Mouse (Mus musculus) heart, adult 10 weeks (tissue): ENCODE measurements around the gene Lipk. TPM values are rescaled to one million over a fixed set of nuclear protein-coding genes. Genes with fewer than 3 reads are reported as not detected.

Experiments
- polyA plus RNA-seq: library from polyadenylated mRNA; stranded (reverse); fragments of 350-450 nt; fragmentation: Illumina TruSeq; extraction: RNeasy Lipid Tissue Mini Kit (QIAGEN cat#74804); gene quantifications from one replicate; pipeline ENCODE4 v1.2.3, GENCODE M21; 2014; ENCODE audit warnings: low read depth, low replicate concordance

Lipk gene
- not detected for polyA plus RNA-seq

GRCm38 (mm10) chr19:34008002-34008401, at the start of gene Lipk:
Gene Lipk, plus strand, starts transcription at chr19:34008290.

GRCm38 (mm10) chr19:33960887-33961286, 47.2 kb upstream of the Lipk start, which contains the start of gene Lipf:
Gene Lipf, plus strand, starts transcription at chr19:33961187.

GRCm38 (mm10) chr19:34066779-34067472, 58.8 kb downstream of the Lipk start, which contains the start of gene Lipn:
Gene Lipn, plus strand, starts transcription at chr19:34067358.

Other genes starting within 250 kb of the Lipk start
- 11.1 TPM for gene Lipo3, start 246.3 kb upstream of the Lipk start, polyA plus RNA-seq
- not detected for gene Lipo1, start 220.8 kb upstream of the Lipk start, polyA plus RNA-seq
- gene Lipf, start 47.1 kb upstream of the Lipk start, polyA plus RNA-seq = not detected
- gene Lipn, start 59.1 kb downstream of the Lipk start, polyA plus RNA-seq = not detected
- not detected for gene Lipm, start 92.6 kb downstream of the Lipk start, polyA plus RNA-seq
- gene Ankrd22, start 157.8 kb downstream of the Lipk start, polyA plus RNA-seq = not detected
- gene Stambpl1, start 183.9 kb downstream of the Lipk start, polyA plus RNA-seq = 2.9 TPM
- 296 TPM for gene Acta2, start 247.3 kb downstream of the Lipk start, polyA plus RNA-seq